Mouse (Mus musculus) heart, adult 11 months (tissue): Measurements from ENCODE around the gene Hnrnpdl.

ENCODE experiments used
- DNase-seq: peaks from one replicate; pipeline ENCODE4 v3.0.0; 2022

Hnrnpdl gene

DNA sequence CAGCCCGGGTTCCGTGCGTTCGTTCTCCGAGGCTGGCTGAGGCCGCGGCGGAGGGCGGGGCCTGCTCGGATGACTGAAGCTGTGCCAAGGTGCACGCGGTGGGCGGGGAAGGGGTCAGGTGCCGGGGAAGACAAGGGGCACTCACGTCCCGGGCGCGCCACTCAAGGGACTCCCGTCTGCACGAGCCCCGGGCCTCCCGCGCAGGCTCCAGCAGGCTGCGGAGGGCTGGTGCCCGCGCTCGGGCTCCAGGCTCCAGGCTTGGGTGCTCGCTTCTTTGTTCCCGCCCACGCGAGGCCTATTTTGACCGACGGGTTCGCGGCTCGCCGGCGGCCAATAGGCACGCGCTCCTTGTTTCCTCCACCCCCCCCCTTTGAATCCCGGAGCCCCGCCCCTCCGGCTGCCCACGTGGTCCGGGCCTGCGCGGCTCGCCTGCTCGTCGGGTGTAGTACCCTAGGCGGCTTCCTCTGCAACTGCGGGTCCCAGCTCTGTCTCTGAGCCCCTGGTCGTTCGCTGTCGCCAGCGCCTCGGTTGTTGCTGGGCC, at the start of gene Hnrnpdl, which contains the start of gene Enoph1:
TSS of gene Hnrnpdl (minus strand) at position 63 of the 541 bp plus-strand sequence.
TSS of gene Enoph1 (plus strand) at position 384 of the 541 bp plus-strand sequence.
- DNase-seq: peak; percentile 99

- DNase-seq: no peak
Measured at GRCm38 (mm10) chr5:100085097-100085496, 45.6 kb upstream of the Hnrnpdl start.

GRCm38 (mm10) chr5:100083953-100084562, 44.6 kb upstream of the Hnrnpdl start:
- DNase-seq: no peak

DNA sequence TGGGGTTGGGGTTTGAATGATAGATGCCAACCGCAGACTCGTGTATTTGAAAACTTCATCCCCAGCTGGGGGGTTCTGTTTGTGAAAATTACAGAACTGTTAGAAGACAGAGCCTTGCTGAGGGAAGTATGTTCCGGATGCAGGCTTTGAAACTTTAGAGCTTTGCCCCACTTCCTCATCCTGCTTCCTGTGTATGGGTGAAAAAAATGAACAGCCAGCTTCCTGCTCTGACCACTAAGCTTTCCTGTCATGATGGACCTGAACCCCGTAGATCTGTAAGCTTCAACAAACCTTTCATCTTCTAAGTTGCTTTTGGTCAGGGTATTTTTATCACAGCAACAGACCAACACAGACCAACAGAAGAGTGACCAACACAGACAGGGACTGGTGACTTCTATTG, 42.5 kb upstream of the Hnrnpdl start:
- no peak for DNase-seq

- DNase-seq: no peak
Measured at GRCm38 (mm10) chr5:100079931-100080275, 40.4 kb upstream of the Hnrnpdl start.

- peak; percentile 90 for DNase-seq
Measured at GRCm38 (mm10) chr5:100079040-100079930, 39.8 kb upstream of the Hnrnpdl start.

GRCm38 (mm10) chr5:100074571-100074970, 35.1 kb upstream of the Hnrnpdl start:
- no peak for DNase-seq

DNA sequence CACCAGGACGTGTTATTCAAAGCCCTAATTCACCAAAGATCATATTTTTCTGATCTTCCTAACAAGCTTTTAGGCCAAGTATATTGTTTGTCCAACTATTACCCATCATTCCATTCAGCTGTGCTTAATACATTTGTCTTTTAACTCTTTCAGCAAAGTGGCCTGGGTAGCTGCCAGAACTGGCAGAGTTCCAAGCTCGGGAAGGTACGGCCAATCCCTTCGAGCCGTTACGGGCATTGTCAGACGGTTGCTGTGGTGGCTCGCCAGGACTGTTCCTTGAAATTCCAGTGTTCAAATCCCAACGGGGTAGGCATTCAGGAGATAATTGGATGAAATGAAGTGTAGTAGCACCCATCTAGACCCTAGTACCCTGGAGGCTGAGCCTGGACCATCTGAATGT, 33.1 kb upstream of the Hnrnpdl start:
- no peak for DNase-seq

DNA sequence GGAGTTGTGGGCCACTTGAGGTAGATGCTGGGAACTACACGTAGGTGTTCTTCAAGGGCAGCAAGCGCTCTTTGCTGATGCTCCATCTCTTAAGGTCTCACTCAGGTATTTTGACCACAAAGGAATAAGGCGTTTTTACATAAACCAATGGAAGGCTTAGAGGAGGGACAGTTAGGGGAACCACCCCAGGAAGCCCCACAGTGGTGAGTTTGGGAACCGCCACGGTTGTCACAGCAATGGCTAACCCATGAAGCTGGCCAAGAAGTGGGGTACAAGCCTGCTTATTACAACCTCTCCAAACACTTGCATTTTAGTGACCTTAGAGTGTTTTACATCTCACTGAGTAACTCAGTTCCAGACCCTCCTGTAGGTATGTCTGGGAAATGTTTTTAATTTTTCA, 32.1 kb upstream of the Hnrnpdl start:
- DNase-seq: no peak

- DNase-seq: peak; percentile 95
Measured at GRCm38 (mm10) chr5:100070255-100070654, 30.8 kb upstream of the Hnrnpdl start.

DNA sequence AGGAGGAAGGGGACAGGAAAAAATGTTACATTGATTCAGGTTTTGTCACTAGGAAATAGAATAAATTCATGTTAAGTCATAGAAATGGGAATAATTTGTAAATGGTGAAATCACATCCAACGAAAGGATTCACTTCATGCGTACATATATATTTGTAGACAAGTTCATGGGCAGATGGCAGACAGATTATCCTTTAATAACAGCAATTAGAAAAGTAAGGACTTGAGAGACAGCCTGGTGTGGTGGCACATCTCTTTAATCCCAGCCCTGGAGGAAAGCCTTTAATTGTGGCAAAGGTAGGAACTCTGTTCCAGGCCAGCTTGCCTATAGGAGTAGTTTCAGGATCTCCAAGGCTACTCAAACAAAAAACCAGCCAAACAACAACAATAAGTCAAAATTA, 30.1 kb upstream of the Hnrnpdl start:
- DNase-seq: no peak

- no peak for DNase-seq
Measured at GRCm38 (mm10) chr5:100067579-100067978, 28.1 kb upstream of the Hnrnpdl start.

- peak; percentile 94 for DNase-seq
Measured at GRCm38 (mm10) chr5:100060876-100061275, 21.4 kb upstream of the Hnrnpdl start.

- no peak for DNase-seq
Measured at GRCm38 (mm10) chr5:100059326-100059725, 19.9 kb upstream of the Hnrnpdl start.

- DNase-seq: no peak
Measured at GRCm38 (mm10) chr5:100058729-100059128, 19.3 kb upstream of the Hnrnpdl start.

DNA sequence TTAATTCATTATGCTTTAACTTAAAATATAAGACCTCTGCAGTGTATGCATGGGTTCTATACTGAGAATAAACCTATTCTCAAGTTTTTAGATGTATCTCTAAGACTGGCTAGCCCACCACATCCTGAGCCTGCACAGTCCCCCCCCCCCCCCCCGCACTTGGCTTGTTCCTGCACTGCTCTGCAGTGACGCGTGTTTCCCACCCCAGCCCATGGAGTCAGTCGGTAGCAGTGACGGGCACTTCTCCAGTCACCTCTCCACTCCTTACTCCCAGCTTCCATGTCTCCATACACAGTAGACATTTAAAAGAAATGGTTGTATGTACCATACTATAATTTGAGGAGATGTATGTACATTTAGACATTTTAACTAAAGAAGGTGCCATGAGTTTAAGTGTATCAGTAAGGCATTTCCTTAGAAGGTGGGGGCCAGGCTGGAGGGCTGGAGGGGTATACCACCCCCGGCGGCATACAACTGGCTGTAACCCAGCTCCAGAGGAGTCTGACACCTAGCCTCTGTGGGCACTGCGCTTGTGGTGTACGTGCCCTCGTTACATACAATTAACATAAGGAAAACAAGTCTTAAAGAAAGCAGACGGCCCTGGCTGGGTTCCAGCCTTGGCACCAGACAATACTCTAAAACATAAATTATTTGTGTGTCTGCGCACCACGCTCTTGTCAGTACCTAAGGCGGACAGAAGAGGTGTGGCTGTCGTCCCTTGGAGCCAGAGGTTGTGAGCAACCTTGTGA, 18.2 kb upstream of the Hnrnpdl start:
- DNase-seq: no peak

DNA sequence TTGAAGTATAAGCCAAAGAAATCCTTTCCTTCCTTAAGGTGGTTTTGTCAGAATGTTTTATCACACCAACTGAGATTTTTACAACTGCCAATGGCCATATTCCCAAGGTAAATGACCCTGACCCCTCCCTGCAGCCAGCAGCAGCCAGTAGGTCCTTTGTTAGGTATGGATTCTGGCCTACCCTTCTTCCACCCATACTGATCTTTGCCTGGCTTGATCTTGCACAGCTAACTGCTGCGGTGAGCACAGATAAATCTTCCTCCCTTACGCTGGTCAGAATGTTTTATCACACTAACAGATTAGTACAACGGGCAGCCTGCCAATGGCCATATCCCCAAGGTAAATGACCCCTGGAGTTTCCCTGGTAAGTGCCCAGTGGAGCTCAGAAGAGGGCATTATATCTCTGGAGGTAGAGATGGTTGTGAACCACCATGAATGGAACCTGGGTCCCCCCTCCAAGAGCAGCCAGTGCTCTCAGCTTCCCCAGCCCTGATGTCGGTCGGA, 16.5 kb upstream of the Hnrnpdl start:
- DNase-seq: no peak

- DNase-seq: no peak
Measured at GRCm38 (mm10) chr5:100054807-100055547, 15.5 kb upstream of the Hnrnpdl start.

DNA sequence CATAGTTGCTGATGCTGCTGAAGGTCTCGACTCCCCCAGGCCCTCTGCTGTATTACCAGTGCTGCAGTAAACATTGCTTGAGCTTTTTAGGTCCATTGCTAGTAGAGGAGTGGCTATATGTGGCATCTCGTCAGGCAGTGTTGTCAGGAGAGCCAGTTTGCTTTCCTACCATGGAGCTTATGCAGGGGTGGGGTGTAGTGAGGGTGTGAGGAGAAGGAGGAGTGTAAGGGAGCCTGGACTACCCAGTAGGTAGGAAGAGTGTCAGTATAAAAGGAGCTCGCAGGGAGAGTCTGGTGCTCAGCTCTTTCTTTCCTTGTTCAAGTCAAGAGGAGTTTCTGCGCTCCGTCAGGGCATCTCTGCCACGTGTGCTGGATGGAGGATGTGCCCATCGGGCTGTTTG, 13.3 kb upstream of the Hnrnpdl start:
- no peak for DNase-seq

- DNase-seq: no peak
Measured at GRCm38 (mm10) chr5:100049904-100050303, 10.4 kb upstream of the Hnrnpdl start.

DNA sequence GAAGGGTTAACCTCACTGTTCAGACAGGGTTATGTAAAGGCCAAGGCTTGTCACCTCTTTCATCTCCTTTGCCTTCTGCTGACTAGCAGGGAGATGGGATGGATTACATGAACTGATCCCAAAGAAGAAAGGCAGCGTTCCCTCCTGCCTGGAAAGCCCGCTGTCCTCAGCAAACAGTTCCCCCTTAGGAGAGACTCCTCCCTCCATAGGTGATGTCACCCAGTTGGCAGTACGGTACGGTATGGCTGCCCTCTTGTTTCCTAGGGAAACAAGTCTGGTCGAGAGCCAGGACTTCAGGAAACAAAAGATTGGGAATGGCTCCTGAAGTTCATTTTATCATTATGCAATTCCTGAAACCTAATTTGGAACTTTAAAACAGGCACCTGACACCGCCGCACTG, 8.4 kb upstream of the Hnrnpdl start:
- DNase-seq: no peak

GRCm38 (mm10) chr5:100047143-100047640, 7.7 kb upstream of the Hnrnpdl start:
- no peak for DNase-seq
